Mouse (Mus musculus): ENCODE data around the gene Camta1.
A peak's percentile ranks its signal among the peaks of the same experiment; 100 is the strongest.
"Not testable (repeated sequence)": the region's sequence is repeated elsewhere in the genome, so short reads cannot be mapped to it uniquely, and the experiment has no call there.

Camta1 gene

DNA sequence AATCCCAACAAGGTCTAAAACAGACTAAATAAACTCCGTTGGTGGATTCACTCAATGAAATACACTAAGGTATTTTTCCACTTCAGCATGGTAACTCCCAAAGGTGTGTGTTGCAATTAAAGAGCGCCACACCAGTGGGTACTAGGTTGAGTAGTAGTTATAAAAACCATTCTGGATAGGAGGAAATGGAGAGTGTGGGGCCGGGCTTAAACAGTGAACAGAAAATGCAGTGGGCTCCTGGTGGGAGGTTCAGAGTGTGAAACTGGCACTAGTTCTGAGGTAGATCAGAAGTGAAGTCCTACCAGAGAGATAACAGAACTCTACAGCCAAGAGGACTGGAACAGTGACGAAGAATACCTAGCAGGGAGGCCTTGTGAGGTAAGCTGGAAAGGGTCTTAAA lies 803.0 kb downstream of the Camta1 start:
- no peak for ATAC-seq (ENCODE audit: insufficient number of reproducible peaks, low FRiP score, low TSS enrichment)

DNA sequence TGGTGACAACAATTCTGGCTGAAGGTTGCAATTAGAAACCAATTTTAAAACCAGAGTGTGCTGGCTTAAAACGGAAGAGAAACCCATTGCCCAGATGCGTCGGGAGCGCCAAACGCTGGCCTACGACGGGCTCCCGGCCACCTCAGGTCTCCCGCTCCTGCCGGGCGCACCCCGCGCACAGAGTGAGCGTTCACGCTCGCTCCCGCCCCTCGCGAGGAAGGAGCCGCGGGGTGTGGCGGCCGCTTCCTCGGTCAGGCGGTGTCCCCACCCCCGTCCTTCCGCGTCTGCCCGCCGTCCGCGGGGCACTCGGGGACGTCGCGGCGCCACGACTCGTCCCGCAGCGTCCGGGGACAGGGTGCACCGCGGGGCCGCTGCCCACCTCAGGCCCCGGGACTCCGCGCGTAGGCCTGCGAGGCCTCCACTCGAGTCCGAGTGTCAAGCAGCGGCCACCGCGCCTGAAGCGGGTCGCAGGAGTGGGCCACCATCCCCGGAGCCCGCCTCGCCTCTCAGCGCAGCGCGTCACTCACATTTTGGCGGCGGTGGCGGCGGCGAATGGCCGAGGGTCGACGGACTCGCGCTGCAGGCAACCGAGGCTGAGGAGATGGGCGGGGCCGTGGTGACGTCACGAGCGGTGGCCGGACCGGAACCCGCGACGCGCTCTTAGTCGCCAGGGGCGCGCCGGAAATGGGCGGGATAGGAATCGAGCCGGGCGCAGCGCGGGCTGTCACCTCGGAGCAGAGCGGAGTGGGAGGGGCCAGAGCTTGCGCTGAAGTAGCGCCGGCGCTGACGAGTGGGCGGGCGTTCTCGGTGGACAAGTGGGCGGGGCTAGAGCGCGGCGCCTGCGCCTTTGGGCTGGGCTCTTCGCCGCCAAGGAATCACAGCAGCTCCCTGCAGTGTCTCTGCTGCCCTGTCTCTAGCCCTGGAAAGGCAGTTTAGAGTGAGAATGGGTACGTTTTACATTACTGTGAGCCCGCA lies 804.0 kb downstream of the Camta1 start, which contains the start of gene Vamp3:
TSS of gene Vamp3 (minus strand) at position 617 of the 975 bp plus-strand sequence.
- ATAC-seq (ENCODE audit: insufficient number of reproducible peaks, low FRiP score, low TSS enrichment), result peak; percentile 95

DNA sequence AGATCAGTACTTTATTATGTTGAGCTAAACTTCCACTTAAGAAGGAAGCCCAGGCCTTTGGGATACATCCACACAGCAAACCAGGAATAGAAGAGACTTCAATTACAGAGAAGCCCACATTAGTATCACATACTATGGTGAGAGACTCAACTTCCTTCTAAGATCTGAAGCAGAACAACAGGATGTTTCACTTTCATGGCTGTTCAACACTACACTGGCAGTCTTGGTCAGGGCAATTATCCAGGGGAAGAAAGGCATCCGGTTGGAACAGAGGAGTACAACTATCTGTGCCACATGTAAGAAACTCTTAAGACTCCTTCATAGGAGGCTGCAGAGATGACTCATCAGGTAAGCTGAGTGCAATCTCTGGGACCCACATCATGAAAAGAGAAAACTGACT lies 810.5 kb downstream of the Camta1 start:
- ATAC-seq (ENCODE audit: insufficient number of reproducible peaks, low FRiP score, low TSS enrichment), result no peak

DNA sequence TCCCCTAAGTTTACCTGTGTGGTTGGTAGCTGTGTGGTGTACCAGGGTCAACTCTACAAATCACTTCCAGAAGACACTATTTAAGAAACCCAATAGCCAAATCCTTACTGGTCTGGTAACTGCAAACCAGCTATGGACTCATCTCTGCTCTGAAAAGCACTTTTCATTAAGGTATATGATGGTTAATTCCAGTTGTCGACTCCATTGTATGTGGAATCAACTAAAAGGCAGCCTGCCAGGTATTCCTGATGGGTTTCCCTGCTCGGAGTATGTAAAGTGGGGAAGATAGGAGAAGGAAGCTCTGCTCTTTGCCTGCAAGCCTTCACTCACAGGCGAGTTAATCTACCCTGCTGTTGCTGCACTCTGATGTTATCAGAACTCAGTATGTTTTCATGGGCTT lies 815.2 kb downstream of the Camta1 start:
- no peak for ATAC-seq (ENCODE audit: insufficient number of reproducible peaks, low FRiP score, low TSS enrichment)

DNA sequence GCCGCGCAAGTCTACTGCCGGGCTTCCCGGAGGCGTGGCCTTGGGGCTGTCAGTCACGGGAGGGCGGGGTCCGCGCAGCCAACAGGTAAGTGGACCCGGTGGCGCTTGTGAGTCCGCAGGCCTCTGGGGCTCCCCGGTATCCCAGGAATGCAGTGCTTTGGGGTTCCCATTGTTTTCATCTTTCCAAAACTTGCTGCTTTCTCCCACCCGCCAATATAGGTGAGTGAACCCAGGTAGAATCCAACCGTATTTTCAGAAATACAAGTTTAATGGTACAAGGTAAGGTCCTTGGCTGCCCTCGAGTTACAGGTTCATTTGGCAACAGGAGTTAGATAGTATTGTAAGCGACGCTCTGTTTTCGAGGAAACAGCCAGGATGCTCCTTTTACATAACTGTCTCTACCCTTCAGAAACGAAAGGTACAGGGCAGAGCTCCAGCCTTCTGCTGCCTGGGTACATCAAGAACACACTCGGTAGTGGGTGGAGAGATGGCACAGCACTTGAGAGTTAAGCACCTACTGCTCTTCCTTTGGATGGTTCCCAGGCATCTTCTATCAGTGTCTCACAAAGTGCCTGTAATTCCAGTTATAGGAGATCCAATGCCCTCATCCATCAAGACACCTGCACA lies 816.6 kb downstream of the Camta1 start:
- ATAC-seq (ENCODE audit: insufficient number of reproducible peaks, low FRiP score, low TSS enrichment), result peak; percentile 95

DNA sequence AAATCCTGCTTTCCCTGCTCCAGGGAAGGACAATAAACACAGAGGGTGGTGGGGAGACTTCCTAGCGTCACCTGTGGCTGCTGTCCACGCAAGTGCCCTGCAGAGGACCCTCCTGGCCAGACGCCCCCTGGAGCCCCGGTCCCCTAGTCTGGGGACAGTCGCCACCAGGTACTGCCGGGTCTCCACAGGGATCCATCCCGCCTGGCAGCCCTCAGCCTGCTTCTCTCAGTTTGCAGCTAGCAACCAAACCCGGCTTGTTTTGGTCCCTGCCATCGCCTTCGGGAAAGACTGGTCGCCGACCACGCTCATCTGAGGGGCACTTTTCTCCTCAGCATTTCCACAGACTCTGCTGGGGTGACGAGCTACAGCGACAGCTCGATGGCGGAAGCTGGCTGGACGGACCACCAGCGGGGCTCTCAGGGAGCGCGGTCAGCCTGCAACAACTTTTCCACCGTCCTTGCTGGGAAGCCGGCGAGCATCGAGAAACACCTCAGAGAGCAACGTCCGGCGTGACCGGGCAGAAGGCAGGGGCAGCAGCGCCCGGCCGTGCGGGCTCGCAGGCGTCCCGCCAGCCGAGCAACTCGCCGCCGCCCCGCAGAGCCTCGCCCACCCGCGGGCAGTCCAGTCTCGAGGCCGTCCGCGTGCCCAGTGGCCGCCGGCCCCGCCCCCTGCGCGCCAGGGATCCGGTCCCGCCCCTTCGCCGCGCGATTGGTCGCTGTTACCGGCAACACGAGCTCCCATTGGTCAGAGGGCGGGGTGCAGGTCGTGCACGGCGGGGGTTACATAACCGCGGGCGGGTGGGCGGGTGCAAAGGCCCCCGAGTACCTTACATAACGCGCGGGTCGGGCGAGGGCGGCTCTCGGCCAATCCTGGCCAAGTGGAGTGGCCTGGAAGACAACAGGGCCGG lies 817.4 kb downstream of the Camta1 start, which contains the start of gene Per3:
TSS of gene Per3 (minus strand) at position 629 of the 907 bp plus-strand sequence.
- ATAC-seq (ENCODE audit: insufficient number of reproducible peaks, low FRiP score, low TSS enrichment), result peak; percentile 42; the same call in 1 of the 2 replicates

DNA sequence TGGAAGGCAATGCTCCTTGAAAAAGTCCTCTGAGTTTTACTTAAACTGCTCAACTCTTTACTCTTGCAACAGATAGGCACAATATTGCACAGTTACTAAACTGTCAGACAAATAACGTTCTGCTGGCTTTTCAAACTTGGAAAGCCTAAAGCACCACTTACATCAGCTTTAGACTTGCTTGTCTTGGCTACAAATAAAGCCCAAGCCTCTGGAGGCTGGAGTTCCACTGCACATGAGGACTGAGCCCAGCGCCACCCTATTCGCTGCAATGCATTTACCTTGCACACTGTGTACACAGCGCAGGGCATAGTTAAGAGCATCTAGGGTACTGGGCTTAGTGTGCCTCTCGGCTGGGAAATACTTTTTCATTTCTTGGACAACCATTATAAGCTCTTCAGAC lies 818.4 kb downstream of the Camta1 start:
- no peak for ATAC-seq (ENCODE audit: insufficient number of reproducible peaks, low FRiP score, low TSS enrichment)

DNA sequence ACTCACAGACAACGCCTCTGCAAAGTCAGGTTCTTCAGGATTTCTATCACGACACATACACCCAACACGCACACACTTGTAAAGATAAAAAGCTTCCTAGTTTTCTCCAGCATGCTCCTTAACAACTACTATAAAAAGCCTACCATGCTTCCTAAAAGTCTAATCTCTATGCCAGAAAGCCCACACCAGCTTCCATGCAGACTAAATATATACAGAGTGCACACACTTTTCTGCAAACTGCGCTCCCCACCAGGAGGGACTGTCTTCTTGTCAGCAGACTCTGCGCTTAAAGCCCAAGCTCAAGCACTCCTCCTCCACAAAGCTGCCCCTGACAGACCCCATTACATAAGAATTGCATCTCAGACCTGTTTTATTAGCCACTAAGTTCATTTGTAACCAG lies 820.2 kb downstream of the Camta1 start:
- ATAC-seq (ENCODE audit: insufficient number of reproducible peaks, low FRiP score, low TSS enrichment), result no peak

DNA sequence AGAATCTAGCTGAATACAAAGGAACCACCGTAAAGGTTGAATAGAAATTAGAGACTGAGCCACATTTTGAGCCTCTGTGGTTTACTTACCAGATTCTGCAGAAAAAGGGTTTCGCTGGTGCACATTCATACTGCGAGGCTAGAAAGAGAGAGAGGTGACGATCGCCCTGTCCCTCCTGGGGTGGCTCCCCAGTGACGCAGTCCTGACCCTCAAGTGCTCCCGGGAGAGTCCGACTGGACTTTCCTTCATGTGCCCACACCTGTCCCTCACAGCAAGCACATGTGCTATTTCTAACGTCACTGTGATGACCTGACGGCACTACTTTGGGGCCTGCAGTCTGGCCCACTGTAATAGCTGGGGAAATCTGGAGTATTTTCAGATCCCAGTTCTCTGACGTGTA lies 823.9 kb downstream of the Camta1 start:
- no peak for ATAC-seq (ENCODE audit: insufficient number of reproducible peaks, low FRiP score, low TSS enrichment)

DNA sequence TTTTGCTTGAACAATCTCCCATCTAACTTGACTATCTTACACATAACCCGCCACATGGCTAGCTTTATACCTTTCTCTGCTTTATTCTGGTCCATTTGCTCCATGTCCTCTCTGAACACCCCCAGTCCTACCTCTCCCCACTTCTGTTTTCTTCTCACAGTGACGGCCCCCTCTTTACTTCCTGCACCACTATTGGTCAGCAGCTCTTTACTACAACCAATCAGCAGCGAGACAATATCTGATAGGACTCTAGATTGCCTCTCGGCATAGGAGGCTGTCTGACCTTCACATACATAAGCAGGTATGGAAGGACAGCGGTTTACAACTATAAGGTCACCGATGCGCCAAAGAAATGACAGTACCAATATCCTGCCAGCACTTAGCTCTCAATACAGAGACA lies 825.2 kb downstream of the Camta1 start:
- ATAC-seq (ENCODE audit: insufficient number of reproducible peaks, low FRiP score, low TSS enrichment), result no peak

DNA sequence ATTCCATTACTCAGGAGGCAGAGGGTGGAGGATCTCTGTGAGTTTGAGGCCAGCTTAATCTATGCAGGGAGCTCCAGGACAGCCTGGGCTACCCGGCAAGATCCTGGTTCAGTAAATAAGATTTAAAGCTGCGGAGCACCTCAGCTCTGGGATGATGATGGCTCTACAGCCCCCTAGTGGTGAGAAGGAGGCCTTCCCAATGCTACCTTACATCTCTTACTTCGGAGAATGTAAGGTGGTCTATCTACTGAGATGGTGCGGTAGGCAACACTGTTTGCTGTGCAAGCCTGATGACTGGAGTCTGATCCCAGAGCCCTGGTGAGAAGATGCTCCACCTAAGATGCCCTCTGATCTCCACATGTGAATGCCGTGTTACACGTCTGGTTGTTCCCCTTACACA lies 834.7 kb downstream of the Camta1 start:
- no peak; the same call in 1 of the 2 replicates for ATAC-seq (ENCODE audit: insufficient number of reproducible peaks, low FRiP score, low TSS enrichment)

DNA sequence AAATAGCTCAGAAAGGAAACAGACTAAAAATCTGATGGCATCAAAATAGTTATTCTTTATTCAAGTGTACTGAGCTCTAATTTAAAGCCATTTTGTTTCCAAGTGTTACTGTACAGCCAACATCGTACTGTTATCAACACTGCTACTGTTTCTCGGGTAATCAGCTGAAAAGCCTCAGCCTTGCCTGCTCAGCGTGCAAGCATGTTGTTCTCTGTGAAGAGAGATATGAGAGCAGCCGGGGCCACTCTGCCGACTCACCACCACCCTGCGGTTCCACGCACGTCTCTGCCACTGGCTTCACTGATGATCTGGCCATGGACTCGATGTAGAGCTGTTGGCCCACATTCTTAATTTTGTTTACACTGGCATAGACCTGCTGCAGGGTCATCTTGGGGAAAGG lies 837.5 kb downstream of the Camta1 start:
- ATAC-seq (ENCODE audit: insufficient number of reproducible peaks, low FRiP score, low TSS enrichment), result no peak

DNA sequence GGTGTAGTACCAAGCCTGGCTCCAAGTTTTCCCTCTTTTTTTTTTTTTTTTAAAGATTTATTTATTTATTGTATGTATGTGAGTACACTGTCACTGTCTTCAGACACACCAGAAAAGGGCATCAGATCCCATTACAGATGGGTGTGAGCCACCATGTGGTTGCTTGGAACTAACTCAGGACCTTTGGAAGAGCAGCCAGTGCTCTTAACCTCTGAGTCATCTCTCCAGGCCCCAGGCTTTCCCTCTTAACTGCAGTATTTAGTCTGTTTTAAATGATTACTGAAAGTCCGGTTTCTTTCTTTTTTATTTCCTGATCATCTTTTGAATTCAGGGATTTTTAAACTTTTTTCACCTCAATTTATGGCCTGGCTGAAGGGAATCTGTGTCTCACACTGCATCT lies 844.3 kb downstream of the Camta1 start:
- ATAC-seq (ENCODE audit: insufficient number of reproducible peaks, low FRiP score, low TSS enrichment), result not testable (repeated sequence)

DNA sequence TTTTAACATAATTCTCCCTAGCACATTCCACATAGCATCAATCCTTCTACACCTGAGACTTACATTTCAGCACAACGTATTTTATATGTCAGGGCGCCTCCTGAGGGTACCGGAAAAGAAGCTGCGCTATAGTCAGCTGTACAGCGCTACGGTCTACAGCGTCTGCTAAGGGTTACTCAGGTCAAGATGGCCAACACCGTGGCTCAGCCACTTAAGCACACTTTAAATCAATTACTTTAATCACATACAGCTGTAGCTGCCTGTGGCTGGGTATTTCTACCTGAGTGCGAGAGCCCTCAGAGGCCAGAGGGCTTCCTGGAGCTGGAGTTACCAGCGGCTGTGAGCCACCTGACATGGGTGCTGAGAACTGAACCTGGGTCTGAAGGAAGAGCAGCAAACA lies 845.7 kb downstream of the Camta1 start:
- ATAC-seq (ENCODE audit: insufficient number of reproducible peaks, low FRiP score, low TSS enrichment), result no peak

DNA sequence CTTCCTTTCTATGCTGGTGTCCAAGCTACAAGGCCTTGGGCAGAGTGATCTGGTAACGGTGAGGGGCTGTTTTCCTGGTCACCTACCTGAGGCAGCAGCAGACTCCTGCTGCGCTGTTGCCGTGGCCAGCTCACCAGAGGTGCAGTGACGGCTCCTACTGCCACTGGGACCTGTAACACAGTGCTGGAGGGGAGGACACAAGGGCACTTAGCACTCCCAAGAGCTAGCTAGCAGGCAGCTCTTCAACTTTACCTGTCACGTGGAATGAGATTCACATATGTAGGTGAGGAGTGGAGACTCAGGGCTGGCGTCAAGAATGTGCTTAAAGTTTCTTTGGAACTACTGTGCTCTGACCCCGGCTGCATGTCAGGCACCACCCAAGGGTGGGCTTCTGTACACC lies 851.4 kb downstream of the Camta1 start:
- ATAC-seq (ENCODE audit: insufficient number of reproducible peaks, low FRiP score, low TSS enrichment), result no peak

DNA sequence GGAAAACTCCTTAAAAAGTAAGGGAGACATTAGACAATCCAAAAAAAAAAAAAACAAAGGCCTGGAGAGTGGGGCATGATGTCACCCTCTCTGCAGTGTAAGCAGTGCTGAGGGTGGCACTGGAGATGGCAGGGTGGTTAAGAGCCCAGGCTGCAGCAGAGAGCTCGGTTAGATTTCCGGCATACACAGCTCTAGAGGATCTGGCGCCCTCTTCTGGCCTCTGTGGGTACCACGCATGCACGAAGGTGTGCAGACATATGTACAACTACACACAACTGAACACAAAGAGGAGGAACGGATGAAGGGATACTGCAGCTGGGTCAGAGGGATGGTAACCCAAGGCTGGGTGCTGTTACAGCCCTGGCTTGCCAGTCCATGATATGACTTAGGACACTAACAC lies 854.7 kb downstream of the Camta1 start:
- ATAC-seq (ENCODE audit: insufficient number of reproducible peaks, low FRiP score, low TSS enrichment), result no peak

DNA sequence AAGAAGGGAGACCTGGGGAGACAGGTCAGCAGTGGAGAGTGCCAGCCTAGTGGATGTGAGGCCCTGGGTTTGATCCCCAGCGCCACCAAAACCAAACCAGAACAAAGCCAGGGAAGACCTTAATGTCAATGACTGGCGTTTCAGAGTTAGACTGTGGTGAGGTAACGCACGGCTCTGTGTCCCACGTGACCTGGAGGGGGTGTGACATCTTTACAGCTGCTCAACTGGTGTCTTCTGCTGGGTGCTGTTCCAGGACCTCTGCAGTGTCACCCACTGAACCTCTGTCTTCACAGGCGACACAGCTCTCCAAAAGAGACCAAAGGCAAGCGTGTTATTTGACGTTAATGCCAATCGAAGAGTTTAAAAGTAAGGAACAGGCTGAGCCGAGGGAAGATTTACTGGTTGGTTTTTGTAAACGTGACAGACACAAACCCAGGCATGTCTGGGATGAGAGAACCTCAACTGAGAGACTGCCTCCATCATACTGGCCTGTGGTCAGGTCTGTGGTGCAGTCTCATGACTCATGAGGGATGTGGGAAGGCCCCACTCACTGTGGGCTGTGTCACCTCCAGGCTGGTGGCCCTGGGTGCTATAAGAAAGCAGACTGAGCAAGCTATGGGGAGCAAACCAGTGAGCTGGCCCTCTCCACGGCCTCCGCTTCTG lies 855.9 kb downstream of the Camta1 start:
- ATAC-seq (ENCODE audit: insufficient number of reproducible peaks, low FRiP score, low TSS enrichment), result no peak

DNA sequence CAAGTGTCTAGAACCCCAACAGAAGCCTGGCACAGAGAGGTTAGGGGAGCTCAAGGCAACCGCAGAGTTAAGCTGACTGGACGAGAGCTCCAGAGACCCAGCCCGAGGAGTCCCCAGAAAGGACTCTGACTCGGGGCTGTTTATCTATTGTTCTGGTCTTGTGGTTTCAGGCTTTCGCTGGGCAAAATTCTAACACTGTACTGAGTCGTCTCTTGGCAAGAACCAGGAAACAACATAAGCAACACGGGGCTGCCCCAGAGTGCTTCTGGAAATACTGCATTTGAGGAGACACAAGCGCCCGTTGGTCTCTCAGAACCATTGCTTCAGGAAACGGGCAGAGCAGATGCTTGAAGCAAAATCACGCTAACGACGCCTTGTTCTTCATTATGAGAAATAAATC lies 860.3 kb downstream of the Camta1 start:
- no peak for ATAC-seq (ENCODE audit: insufficient number of reproducible peaks, low FRiP score, low TSS enrichment)

DNA sequence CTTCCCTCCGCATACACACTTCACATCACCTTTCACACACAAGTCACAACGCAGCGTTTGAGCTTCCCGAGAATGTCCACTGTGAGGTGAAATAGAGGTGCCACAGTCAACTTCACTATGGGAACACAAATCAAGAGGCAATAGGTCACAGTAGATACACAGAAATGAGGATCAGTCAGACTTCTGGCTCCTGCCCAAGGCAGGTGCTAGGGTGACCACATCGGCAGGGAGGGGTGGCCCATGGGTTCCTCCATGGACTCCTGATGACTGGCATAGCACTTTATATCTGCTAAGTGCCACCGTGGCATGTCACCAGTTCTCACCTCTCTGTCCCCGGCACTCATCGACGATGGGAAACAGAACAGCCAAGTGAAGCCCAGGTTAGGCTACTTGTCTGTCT lies 863.0 kb downstream of the Camta1 start:
- no peak for ATAC-seq (ENCODE audit: insufficient number of reproducible peaks, low FRiP score, low TSS enrichment)

DNA sequence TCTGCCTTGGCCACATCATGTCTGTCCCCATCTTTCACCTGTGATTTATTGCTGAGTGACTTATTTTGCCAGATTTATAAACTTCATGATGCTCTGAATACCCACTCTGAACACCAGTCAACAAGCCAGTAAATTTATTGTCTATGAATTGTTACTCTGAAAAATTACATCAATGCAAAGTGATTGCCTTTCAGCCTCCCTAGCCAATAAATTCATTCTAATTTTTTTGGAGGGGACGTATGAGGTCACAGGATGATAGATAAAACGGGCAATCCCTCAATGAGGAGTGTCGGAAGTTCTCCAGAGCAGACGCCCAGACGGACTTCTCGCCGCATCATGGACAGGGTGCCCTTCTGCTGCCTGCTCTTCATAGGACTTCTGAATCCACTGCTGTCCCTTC lies 864.9 kb downstream of the Camta1 start, which contains the start of gene Uts2:
TSS of gene Uts2 (plus strand) at position 301 of the 400 bp plus-strand sequence.
- no peak for ATAC-seq (ENCODE audit: insufficient number of reproducible peaks, low FRiP score, low TSS enrichment)
